Mouse (Mus musculus): ENCODE measurements around the gene Cilp2.

The Cilp2 gene

GRCm38 (mm10) chr8:69874654-69875053 is 12.8 kb downstream of the Cilp2 start:
- DNase-seq (ENCODE audit: low spot score in 2 of 2), result no peak

- DNase-seq (ENCODE audit: low spot score in 2 of 2), result peak; percentile 80 to 82
Measured at GRCm38 (mm10) chr8:69874155-69874554, 13.3 kb downstream of the Cilp2 start.

GRCm38 (mm10) chr8:69870907-69871306 is 16.6 kb downstream of the Cilp2 start:
- no peak for DNase-seq (ENCODE audit: low spot score in 2 of 2)

- DNase-seq (ENCODE audit: low spot score in 2 of 2), result no peak
Measured at GRCm38 (mm10) chr8:69870003-69870765, 17.3 kb downstream of the Cilp2 start.

GRCm38 (mm10) chr8:69867696-69868326 is 19.7 kb downstream of the Cilp2 start:
- no peak for DNase-seq (ENCODE audit: low spot score in 2 of 2)

GRCm38 (mm10) chr8:69864180-69864579 is 23.3 kb downstream of the Cilp2 start:
- DNase-seq (ENCODE audit: low spot score in 2 of 2), result no peak

DNA sequence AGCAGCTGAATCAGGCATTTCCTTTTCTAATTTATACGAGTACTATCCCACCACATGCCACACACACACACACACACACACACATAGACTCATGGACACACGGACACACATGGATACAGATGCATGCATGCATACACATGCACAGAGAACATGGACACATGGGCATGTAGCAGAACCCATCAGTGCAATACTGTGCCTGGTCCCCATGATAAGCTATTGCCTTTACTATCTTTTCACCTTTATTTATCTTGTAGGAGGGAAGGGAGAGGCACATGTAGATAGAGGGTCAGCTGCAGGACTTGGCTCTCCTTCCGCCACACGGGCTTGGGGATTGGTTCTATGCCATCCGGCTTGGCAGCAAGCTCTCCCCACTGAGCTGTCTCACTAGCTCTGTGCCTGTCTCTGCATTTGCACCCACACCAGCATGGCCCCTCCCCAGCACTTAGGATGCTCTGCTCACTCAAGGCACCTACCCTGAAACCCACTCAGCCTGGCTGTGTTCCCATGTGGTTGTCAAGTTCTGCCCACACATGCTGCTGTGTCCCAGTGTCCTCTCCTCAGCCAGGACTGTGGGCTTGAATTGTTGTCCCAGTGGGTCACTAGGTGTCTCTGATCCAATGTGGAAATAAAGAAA is 24.0 kb downstream of the Cilp2 start:
- no peak for DNase-seq (ENCODE audit: low spot score in 2 of 2)

DNA sequence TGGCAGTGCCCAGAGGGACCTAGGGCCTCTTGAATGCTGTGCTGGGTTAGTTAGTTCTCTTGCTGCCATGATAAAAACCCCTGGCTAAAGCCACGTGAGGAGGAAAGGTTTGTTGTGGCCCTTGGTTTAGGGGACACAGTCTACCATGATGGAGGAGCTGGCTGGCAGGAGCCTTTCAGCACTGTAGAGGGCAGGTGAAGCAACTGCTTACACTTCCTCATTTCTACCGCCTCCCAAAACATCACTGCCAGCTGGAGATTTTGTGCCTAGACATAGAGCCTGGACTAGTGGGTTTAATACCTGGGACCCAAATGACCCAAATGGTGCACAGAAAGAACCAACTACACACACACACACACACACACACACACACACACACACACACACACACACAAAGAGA is 26.2 kb downstream of the Cilp2 start:
- DNase-seq (ENCODE audit: low spot score in 2 of 2), result no peak

DNA sequence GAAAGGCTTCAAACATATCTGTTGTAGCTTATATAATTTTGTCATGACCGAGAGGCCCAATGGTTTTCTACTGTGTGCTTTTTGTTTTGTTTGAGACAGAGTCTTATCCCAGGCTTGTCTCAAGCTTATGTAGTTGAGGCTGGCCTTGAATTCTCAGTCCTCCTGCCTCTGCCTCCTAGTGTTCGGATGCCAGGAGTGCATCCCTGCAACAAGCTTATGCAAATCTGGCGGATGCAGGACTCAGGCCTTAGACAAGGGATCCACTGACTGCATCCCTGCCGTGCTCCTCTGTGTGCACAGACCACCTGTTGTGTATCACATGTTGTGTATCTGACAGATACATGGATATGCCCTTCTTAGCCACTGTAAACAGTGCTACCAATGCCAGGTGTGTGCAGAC is 26.7 kb downstream of the Cilp2 start:
- no peak for DNase-seq (ENCODE audit: low spot score in 2 of 2)

DNA sequence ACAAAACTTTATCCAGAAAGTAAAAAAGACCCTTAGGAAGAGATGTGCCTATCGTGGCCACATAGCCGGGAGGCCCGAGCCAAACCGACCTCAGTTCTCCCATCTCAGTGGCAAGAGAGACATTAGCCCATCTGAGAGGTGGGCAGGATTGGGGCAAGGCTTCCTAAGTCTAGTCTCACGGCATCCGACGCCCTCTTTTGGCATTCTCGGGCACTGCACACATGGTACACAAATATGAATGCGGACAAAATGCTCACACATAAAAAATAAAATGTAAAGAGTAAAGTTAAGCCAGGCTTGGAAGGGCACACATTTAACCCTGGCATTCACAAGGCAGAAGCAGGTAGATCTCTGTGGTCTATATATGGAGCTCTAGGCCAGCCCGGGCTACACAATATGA is 33.6 kb downstream of the Cilp2 start:
- no peak for DNase-seq (ENCODE audit: low spot score in 2 of 2)

DNA sequence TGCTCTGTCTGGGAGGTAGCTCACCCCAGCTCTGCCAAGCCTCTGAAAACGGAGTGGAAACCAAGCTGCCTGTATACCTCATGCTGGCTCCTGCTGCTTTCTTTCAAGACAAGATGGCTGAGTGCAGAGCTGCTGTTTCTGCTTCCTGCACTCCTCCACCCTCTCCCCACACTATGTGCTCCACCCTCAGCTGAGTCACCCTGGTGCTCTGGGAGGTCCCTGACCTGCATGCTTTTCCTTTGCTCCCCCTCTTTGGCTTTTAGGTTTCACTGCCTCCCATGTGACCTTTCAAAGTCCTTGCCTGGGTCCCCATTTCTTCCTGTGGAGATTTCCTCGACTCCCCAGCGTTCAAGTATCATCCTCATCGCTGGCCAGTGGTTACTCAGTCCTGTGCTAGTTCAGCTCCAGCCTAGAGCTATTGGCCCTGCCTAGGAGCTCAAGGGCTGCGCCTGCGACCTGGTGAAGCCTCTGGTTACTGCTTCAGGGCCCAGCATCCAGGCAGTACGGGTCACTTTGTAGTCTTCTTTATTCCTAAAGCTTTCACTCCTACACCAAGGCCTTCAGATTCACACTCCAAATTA is 36.5 kb downstream of the Cilp2 start:
- no peak for DNase-seq (ENCODE audit: low spot score in 2 of 2)

- no peak for DNase-seq (ENCODE audit: low spot score in 2 of 2)
Measured at GRCm38 (mm10) chr8:69849899-69850298, 37.6 kb downstream of the Cilp2 start.

- DNase-seq (ENCODE audit: low spot score in 2 of 2), result no peak
Measured at GRCm38 (mm10) chr8:69848951-69849350, 38.5 kb downstream of the Cilp2 start.

- no peak for DNase-seq (ENCODE audit: low spot score in 2 of 2)
Measured at GRCm38 (mm10) chr8:69847167-69848065, 40.1 kb downstream of the Cilp2 start.

DNA sequence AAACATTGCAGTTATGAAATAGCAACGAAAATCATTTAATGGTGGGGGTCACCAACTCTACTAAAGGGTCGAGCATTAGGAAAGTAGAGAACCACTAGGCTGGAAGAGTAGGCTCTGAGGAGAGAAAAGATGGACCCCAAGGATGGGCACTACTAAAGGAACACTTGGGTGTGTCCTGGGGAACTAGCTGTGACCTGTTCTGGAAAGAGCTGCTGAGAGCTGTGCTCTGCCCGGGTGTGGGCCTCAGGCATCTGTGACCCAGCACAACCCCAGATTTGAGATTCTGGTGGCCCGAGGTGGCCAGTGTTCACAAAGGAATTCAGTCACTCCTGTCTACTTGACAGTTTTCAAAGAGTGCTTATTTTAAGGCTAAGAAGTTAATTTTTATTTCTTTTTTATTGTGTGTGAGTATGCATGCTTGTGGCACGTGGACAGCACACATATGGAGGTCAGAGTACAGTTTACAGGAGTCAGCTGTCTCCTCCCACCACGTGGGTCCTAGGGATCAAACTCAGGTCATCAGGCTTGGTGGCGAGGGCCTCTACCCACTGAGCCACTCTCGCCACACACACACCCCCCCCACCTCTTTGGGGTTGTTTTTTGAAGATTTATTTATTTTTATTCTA is 50.3 kb downstream of the Cilp2 start:
- no peak for DNase-seq (ENCODE audit: low spot score in 2 of 2)

GRCm38 (mm10) chr8:69832298-69832853 is 55.1 kb downstream of the Cilp2 start, which contains the start of gene Pbx4:
TSS of gene Pbx4 (plus strand) at chr8:69832491.
- DNase-seq (ENCODE audit: low spot score in 2 of 2), result peak; percentile 95 to 96
